Comparison of ENCODE assay signal across 8 mouse cellular contexts in genomic region chr3:88200161-88200971, GRCm38 (mm10). TPM values are rescaled to one million over a fixed set of nuclear protein-coding genes. Genes with fewer than 3 reads are reported as not detected.
DNase-seq lines count a peak whose midpoint lies in the region; ATAC-seq lines count a peak whose summit lies in the region.

No protein-coding gene starts in this region.

- H3K4me3 ChIP-seq in kidney, embryonic 16.5 days (ENCODE audit: low read length) = peak overlapping the region; percentile 37
- H3K4me3 ChIP-seq in forebrain, embryonic 12.5 days (replicated peaks) = peak overlapping the region; percentile 60
- H3K4me3 ChIP-seq in limb, embryonic 15.5 days = peak overlapping the region; percentile 33
- H3K4me3 ChIP-seq in stomach, embryonic 16.5 days (replicated peaks; ENCODE audit: low read length) = peak overlapping the region; percentile 39

- H3K4me2 ChIP-seq in kidney, embryonic 16.5 days (replicated peaks; ENCODE audit: low read depth, low read length) = peak overlapping the region; percentile 53
- H3K4me2 ChIP-seq in forebrain, embryonic 12.5 days = peak overlapping the region; percentile 88
- peak overlapping the region; percentile 47 for H3K4me2 ChIP-seq in limb, embryonic 15.5 days
- peak overlapping the region; percentile 48 for H3K4me2 ChIP-seq in stomach, embryonic 16.5 days (ENCODE audit: low read depth, low read length)

- H3K27ac ChIP-seq in kidney, embryonic 16.5 days (ENCODE audit: low read length) = no peak overlapping the region
- peak overlapping the region; percentile 99 for H3K27ac ChIP-seq in forebrain, embryonic 12.5 days
- H3K27ac ChIP-seq in limb, embryonic 15.5 days = no peak overlapping the region
- H3K27ac ChIP-seq in stomach, embryonic 16.5 days (ENCODE audit: low read length) = no peak overlapping the region

- H3K27me3 ChIP-seq in kidney, embryonic 16.5 days (ENCODE audit: insufficient read depth, low read length) = peaks cover 98% of the 10 kb centered on the region
- H3K27me3 ChIP-seq in forebrain, embryonic 12.5 days = peaks cover 48% of the 10 kb centered on the region
- peaks cover 97% of the 10 kb centered on the region for H3K27me3 ChIP-seq in limb, embryonic 15.5 days
- H3K27me3 ChIP-seq in stomach, embryonic 16.5 days (ENCODE audit: control insufficient read depth, insufficient read depth, low read length) = peaks cover 93% of the 10 kb centered on the region

- no peaks in the 10 kb centered on the region for H3K36me3 ChIP-seq in kidney, embryonic 16.5 days (ENCODE audit: insufficient read depth, low read length)
- H3K36me3 ChIP-seq in forebrain, embryonic 12.5 days (replicated peaks) = no peaks in the 10 kb centered on the region
- no peaks in the 10 kb centered on the region for H3K36me3 ChIP-seq in limb, embryonic 15.5 days
- H3K36me3 ChIP-seq in stomach, embryonic 16.5 days (ENCODE audit: control insufficient read depth, insufficient read depth, low read length) = no peaks in the 10 kb centered on the region

- WGBS in kidney, embryonic 16.5 days = under 1% methylated on average over 61 of the region's 61 CpGs
- WGBS in forebrain, embryonic 12.5 days = 1% methylated on average over 61 of the region's 61 CpGs
- 1% methylated on average over 61 of the region's 61 CpGs for WGBS in limb, embryonic 15.5 days
- WGBS in stomach, embryonic 16.5 days = under 1% methylated on average over 61 of the region's 61 CpGs

- 0 out of 2 replicates have a peak overlapping the region, but pooled peaks have one; percentile 8 for H3K9ac ChIP-seq in kidney, embryonic 16.5 days (replicated peaks; ENCODE audit: low read length)
- peak overlapping the region; percentile 98 for H3K9ac ChIP-seq in forebrain, embryonic 12.5 days
- H3K9ac ChIP-seq in limb, embryonic 15.5 days = no peak overlapping the region
- peak overlapping the region; percentile 35; the same call in 1 of the 2 replicates for H3K9ac ChIP-seq in stomach, embryonic 16.5 days (ENCODE audit: low read length)

- H3K4me1 ChIP-seq in kidney, embryonic 16.5 days (ENCODE audit: insufficient read depth, low read length) = peaks cover 10% of the 10 kb centered on the region; the same call in 1 of the 2 replicates
- peaks cover 86% of the 10 kb centered on the region for H3K4me1 ChIP-seq in forebrain, embryonic 12.5 days
- peaks cover 11% of the 10 kb centered on the region for H3K4me1 ChIP-seq in limb, embryonic 15.5 days
- peaks cover 7% of the 10 kb centered on the region; the same call in 1 of the 2 replicates for H3K4me1 ChIP-seq in stomach, embryonic 16.5 days (ENCODE audit: control insufficient read depth, insufficient read depth, low read length)

- DNase-seq in kidney, postnatal 14 days = no peak
- DNase-seq in cerebellum, adult 8-10 months = peak; percentile 58
- DNase-seq in adrenal gland, postnatal 10 days = no peak
- no peak for DNase-seq in layer of hippocampus, postnatal 25 days (ENCODE audit: extremely low spot score in 1 of 2, low spot score in 1 of 2)

- H3K9me3 ChIP-seq in kidney, embryonic 16.5 days (ENCODE audit: low read length) = no peaks in the 10 kb centered on the region
- no peaks in the 10 kb centered on the region for H3K9me3 ChIP-seq in forebrain, embryonic 12.5 days
- no peaks in the 10 kb centered on the region for H3K9me3 ChIP-seq in limb, embryonic 15.5 days
- H3K9me3 ChIP-seq in stomach, embryonic 16.5 days (replicated peaks; ENCODE audit: control insufficient read depth, low read length) = no peaks in the 10 kb centered on the region

- ATAC-seq in kidney, embryonic 16.5 days (ENCODE audit: low FRiP score, low TSS enrichment) = no peak
- ATAC-seq in forebrain, embryonic 12.5 days (ENCODE audit: low FRiP score) = no peak
- ATAC-seq in limb, embryonic 15.5 days (ENCODE audit: insufficient number of reproducible peaks, low FRiP score, low TSS enrichment, low read depth) = no peak
- ATAC-seq in stomach, embryonic 16.5 days (ENCODE audit: insufficient read depth, low FRiP score) = no peak

RNA-seq across cellular contexts. Expression of gene Rhbg, which starts 54.1 kb away (rescaled TPM):
- polyA plus RNA-seq in kidney, embryonic 16.5 days (2015; fragmentation: Nextera tagmentation; extraction: Ambion mirVana) = 11.5 and 13.5 TPM in 2 replicates
- polyA plus RNA-seq in forebrain, embryonic 12.5 days (2016; fragmentation: Nextera tagmentation; extraction: Ambion mirVana) = 0.28 TPM in 1 of 2 replicates, not detected in the other
- 24.1 and 25.6 TPM in 2 replicates for polyA plus RNA-seq in limb, embryonic 15.5 days (2015; fragmentation: Nextera tagmentation; extraction: Ambion mirVana)
- 11.7 and 15.0 TPM in 2 replicates for polyA plus RNA-seq in stomach, embryonic 16.5 days (2015; fragmentation: Nextera tagmentation; extraction: Ambion mirVana)
- 1 to 10 TPM; 1.9 to 2.1 TPM for total RNA-seq in adrenal gland, postnatal 10 days (2021)
- not detected for total RNA-seq in layer of hippocampus, postnatal 25 days (2021)

RNA-seq across cellular contexts. Expression of gene Mef2d, which starts 58.2 kb away (rescaled TPM):
- polyA plus RNA-seq in kidney, embryonic 16.5 days (2015; fragmentation: Nextera tagmentation; extraction: Ambion mirVana) = 16.9 and 20.2 TPM in 2 replicates
- 17.7 and 20.3 TPM in 2 replicates for polyA plus RNA-seq in forebrain, embryonic 12.5 days (2016; fragmentation: Nextera tagmentation; extraction: Ambion mirVana)
- polyA plus RNA-seq in limb, embryonic 15.5 days (2015; fragmentation: Nextera tagmentation; extraction: Ambion mirVana) = 23.3 and 29.8 TPM in 2 replicates
- polyA plus RNA-seq in stomach, embryonic 16.5 days (2015; fragmentation: Nextera tagmentation; extraction: Ambion mirVana) = 15.4 and 18.2 TPM in 2 replicates
- total RNA-seq in adrenal gland, postnatal 10 days (2021) = 10 to 100 TPM; 85.7 to 86.6 TPM
- 100 to 1,000 TPM; 179 to 212 TPM for total RNA-seq in layer of hippocampus, postnatal 25 days (2021)
